Mouse (Mus musculus): ENCODE measurements around the gene Ilkap.

DNA sequence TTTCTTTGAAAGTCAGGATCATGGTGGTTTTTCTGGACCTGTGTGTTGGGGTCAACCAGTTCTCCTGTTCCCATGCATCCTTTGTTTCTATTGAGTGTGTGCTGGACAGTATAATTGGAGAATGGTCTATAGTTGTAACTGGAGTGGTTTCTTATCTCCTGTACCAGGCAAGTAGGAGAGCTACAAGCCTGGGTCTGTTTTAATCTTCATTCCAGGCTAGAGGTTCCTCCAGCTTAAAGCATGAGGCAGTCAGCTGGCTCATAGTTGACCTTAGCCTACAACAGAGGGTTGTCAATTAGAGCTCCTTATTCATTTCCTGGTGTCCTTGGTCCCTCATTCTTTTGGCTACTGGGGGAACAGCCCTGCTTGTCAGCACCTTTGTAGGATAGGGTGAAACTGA lies 65.0 kb downstream of the Ilkap start:
- TF ChIP-seq CTCF (IDR thresholded peaks at IDR 0.05; ENCODE audit: low read depth) (no peak), EP300 (optimal IDR thresholded peaks at IDR 0.05) (no peak)

All from stomach, postnatal 0 days (tissue).